ENCODE assay signal across 12 mouse cellular contexts in the genomic region with DNA sequence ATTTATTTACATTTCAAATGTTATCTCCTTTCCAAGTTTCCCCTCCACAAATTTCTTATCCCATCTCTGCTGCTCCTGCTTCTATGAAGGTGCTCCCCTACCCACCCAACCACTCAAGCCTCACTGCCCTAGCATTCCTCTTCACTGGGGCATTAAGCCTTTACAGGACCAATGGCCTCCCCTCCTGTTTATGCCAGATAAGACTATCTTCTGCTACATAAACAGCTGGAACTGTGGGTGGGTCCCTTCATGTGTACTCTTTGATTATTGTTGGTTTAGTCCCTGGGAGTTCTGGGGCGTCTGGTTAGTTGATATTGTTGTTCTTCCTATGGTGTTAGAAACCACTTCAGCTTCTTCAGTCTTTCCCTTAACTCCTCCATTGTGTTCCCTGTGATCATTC.
"Had no signal": no experiment of that assay in that cellular context is flagged by ENCODE, and none has a peak within 500 bp of the region (broad histone marks: within the 10 kb centered on the region; RNA-seq: fewer than 3 reads in every experiment).

No protein-coding gene starts in this region.

- DNase-seq: kidney, adult 2 months; kidney, postnatal 25 days; lung, adult 2 months; lung, postnatal 36 days; right cerebral cortex, adult 18-20 months; right cerebral cortex, postnatal 25 days; thymus, postnatal 36 days had no signal

- H3K4me1 ChIP-seq: limb, embryonic 10.5 days; midbrain, embryonic 13.5 days had no signal

- H3K4me3 ChIP-seq: left cerebral cortex, adult 2 months; limb, embryonic 10.5 days; midbrain, embryonic 13.5 days; neural tube, embryonic 15.5 days had no signal

- H3K27ac ChIP-seq: left cerebral cortex, adult 2 months; limb, embryonic 10.5 days; midbrain, embryonic 13.5 days; neural tube, embryonic 15.5 days had no signal

- ATAC-seq: lung, postnatal 0 days; midbrain, embryonic 13.5 days had no signal

- H3K4me2 ChIP-seq: midbrain, embryonic 13.5 days; neural tube, embryonic 15.5 days had no signal

- H3K36me3 ChIP-seq: limb, embryonic 10.5 days; midbrain, embryonic 13.5 days; neural tube, embryonic 15.5 days had no signal

- H3K9ac ChIP-seq: midbrain, embryonic 13.5 days; neural tube, embryonic 15.5 days had no signal

- H3K9me3 ChIP-seq: limb, embryonic 10.5 days; midbrain, embryonic 13.5 days; neural tube, embryonic 15.5 days had no signal

- H3K27me3 ChIP-seq: midbrain, embryonic 13.5 days; neural tube, embryonic 15.5 days had no signal
